Mouse (Mus musculus) hindlimb bud, embryonic 11.5 days (tissue): Measurements from ENCODE around the gene Dcaf10.

Experiments
- DNase-seq: peaks from one replicate; pipeline ENCODE4 v3.0.0-alpha.2; 2012; ENCODE audit warnings: low read depth, low spot score; ENCODE audit errors: extremely low spot score

Gene Dcaf10

GRCm38 (mm10) chr4:45418229-45418950 is 76.5 kb downstream of the Dcaf10 start:
- DNase-seq = no peak

GRCm38 (mm10) chr4:45419051-45419450 is 77.2 kb downstream of the Dcaf10 start:
- DNase-seq = no peak

DNA sequence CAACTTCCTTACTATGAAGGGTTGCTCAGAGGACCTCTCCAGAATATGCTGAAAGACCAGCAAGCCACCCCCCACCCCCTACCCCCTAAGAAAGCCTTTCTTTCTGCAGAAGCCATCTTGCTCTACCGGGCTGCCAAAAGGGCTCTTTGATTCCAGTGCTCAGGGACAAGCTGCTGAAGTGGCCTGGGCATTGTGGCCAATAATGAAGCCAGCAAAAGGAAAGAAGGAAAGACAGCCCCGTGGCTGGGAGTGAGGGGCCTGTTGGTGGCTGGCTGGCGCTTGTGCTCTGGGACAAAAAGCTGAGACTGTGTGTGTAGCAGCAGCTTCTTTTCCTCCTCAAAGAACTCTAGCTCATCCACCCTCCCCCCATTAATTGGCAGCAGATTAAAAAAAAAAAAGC is 78.8 kb downstream of the Dcaf10 start:
- DNase-seq = no peak

- DNase-seq = no peak
Observed at GRCm38 (mm10) chr4:45421519-45422260, 79.8 kb downstream of the Dcaf10 start.

GRCm38 (mm10) chr4:45422640-45423039 is 80.7 kb downstream of the Dcaf10 start:
- no peak for DNase-seq

- no peak for DNase-seq
Observed at GRCm38 (mm10) chr4:45423406-45423805, 81.5 kb downstream of the Dcaf10 start.

DNA sequence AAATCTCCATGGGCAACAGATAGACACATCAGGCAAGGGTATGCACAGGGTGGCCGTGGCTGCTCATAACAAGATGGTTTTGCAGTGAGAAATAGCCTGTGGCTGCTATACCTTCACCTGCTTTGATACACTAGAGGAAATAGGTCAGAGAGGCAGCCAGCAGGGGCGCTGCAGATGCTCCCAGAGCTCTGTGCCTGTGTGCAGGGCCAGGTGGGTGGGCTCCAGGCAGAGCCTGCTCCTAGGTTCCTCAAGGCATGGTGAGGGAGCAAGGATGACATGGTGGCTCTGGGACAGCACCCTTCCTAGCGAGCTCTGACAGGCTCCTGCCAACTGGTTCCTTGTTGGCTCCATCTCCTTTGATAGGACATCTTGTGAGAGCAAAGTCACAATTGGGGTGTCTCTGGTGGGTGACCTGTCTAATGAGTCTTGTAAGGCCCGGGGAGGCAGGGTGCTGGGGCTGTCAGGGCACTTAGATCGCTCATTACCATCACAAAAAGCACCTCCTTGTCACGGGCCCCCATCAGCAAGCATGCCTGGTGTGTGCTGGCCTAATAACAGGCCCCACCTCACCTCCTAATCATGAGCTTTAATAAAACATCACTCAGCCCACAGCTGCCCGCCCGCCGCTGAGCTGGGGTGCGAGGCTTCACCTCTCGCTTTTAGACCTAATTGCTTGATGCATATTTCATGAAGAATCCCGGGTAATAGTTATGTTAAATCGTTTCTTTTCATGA is 85.0 kb downstream of the Dcaf10 start:
- no peak for DNase-seq
